Mouse (Mus musculus) liver, adult 2 months (tissue): ENCODE results near the gene Sh3bp5. TPM values are rescaled to one million over a fixed set of nuclear protein-coding genes. Genes with fewer than 3 reads are reported as not detected.

Experiments
- DNase-seq: peaks from one replicate; pipeline ENCODE4 v3.0.0-alpha.2; 2011; ENCODE audit warnings: low read depth, low spot score; ENCODE audit errors: extremely low read depth
- H3K27ac ChIP-seq: fragments of 200-500 bp; replicated peaks from 2 replicates; pipeline ENCODE4 v1.5.1; 2012; ENCODE audit warnings: low read depth, mild to moderate bottlenecking, control low read depth, inconsistent platforms, low read length; ENCODE audit not compliant: insufficient read depth
- H3K27me3 ChIP-seq: fragments of 200-500 bp; 2 replicates; pipeline ENCODE4 v1.6.1; 2012; ENCODE audit warnings: mild to moderate bottlenecking, moderate library complexity, low read length, inconsistent platforms; ENCODE audit not compliant: control insufficient read depth, insufficient read depth
- H3K36me3 ChIP-seq: fragments of 200-500 bp; 2 replicates; pipeline ENCODE4 v1.6.1; 2012; ENCODE audit warnings: low read length, inconsistent platforms; ENCODE audit not compliant: control insufficient read depth, insufficient read depth
- H3K4me1 ChIP-seq: fragments of 200-500 bp; 2 replicates; pipeline ENCODE4 v1.6.1; 2011; ENCODE audit warnings: low read length; ENCODE audit not compliant: control insufficient read depth, insufficient read depth
- H3K4me3 ChIP-seq: fragments of 200-500 bp; 2 replicates; pipeline ENCODE4 v1.5.1; 2011; ENCODE audit warnings: low read depth, mild to moderate bottlenecking, control low read depth, low read length, moderate library complexity; ENCODE audit not compliant: insufficient read depth
- H3K79me2 ChIP-seq: fragments of 200-500 bp; 2 replicates; pipeline ENCODE4 v1.6.1; 2012; ENCODE audit warnings: inconsistent platforms, mild to moderate bottlenecking, low read length, moderate library complexity; ENCODE audit not compliant: control insufficient read depth, insufficient read depth
- H3K9ac ChIP-seq: fragments of 200-500 bp; 2 replicates; pipeline ENCODE4 v1.6.1; 2012; ENCODE audit warnings: low read depth, mild to moderate bottlenecking, control low read depth, inconsistent platforms, low read length
- CTCF ChIP-seq: fragments of 200-500 bp; IDR thresholded peaks from 2 replicates; pipeline ENCODE4 v1.5.1; 2011; ENCODE audit warnings: low read depth, low read length, control low read depth
- POLR2A ChIP-seq: fragments of 200-500 bp; IDR thresholded peaks from 2 replicates; pipeline ENCODE4 v1.6.1; 2011; ENCODE audit warnings: low read length, control low read depth; ENCODE audit not compliant: insufficient read depth; ENCODE audit errors: extremely low read depth
- whole genome bisulfite sequencing: fragments of 180-500 bp; shearing (Covaris S2); methylation state at CpG from one replicate; pipeline ENCODE4 v1.1.7; 2018; 5-methylcytosine and 5-hydroxymethylcytosine counted together
- polyA plus RNA-seq: library from polyadenylated mRNA; depleted of rRNA; stranded (reverse); fragments of >200 nt; gene quantifications from 2 replicates; pipeline ENCODE4 v1.2.3, GENCODE M21; 2012
- total RNA-seq: library from RNA; depleted of rRNA; stranded (reverse); fragments of >200 nt; gene quantifications from 2 replicates; pipeline ENCODE4 v1.2.3, GENCODE M21; 2014

Sh3bp5 gene
- total and polyA plus RNA-seq, 2 experiments = 22.6 to 37.1 TPM

DNA sequence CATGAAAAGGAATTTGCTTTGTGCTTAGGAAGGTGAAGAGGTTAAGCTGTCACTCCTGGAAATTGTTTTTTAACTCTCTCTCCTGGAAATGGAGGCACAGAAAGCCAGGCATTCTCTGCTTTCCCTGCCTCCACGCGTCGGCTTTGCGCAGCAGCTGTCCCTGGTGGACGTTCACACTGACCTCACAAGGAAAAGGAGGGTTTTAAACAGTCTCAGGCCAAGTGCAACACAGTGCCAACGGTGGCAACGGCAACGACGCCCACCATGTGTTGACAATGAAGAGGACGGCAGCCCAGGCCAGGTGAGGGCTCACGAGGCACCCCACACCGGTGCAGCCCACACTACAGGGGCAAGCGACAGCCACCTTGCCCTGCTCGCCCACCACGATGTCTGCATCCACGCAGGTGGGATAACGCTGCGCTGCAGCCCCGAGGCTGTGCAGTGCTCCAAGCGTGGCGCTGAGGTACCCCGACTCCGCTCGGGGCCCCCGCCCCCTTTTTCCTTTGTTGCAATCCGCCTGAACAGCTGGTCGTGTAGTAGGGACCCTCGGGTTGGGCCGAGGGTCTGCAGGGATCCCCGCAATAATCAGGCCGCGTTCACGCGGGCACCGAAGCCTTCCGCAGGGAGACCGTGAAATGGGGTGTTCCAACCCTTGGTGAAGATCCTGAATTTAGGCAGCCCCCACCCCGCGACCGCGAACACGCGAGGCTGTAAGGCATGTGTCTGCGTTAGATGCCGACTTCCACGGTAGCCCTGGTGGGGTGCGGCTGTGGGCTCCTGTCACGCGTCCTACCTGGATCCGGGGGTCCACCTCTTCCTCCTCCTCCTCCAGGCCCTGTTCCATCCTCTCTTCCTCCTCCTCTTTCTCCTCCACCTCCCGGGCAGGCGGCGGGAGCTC lies 611 bp downstream of the Sh3bp5 start:
- DNase-seq = peak; percentile 56
- WGBS = under 1% methylated on average over 53 of the region's 53 CpGs
- Histone ChIP-seq H3K4me1 (peaks cover 27% of the 10 kb centered on the region), H3K4me3 (peak overlapping the region; percentile 60), H3K27me3 (no peaks in the 10 kb centered on the region), H3K79me2 (peaks cover 12% of the 10 kb centered on the region; the same call in 1 of the 2 replicates), H3K36me3 (no peaks in the 10 kb centered on the region), H3K27ac (peak overlapping the region; percentile 72), H3K9ac (peak overlapping the region; percentile 94)
- peak; percentile 31; the same call in 1 of the 2 replicates for TF ChIP-seq POLR2A
- peak; percentile 39 for TF ChIP-seq CTCF

DNA sequence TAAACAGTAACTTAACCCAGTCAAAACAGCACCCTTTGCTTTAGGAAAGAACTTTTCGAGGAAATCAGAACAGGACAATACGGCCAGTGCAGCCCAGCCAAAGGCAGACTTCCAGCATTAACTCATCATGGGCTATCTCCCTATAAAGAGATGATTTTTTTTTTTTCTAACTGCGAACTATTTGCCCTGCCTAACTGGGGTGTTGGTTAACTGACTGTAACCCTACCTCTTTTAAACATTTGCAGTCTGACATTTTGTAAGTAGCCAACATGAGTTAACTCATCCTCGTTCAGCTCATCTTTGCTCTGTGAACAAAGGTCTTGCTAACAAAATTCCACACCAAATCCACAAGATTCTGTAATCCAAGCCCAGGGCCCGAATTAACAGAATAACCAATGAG lies 1.5 kb downstream of the Sh3bp5 start:
- Histone ChIP-seq H3K9ac (peak overlapping the region; percentile 45), H3K79me2 (peaks cover 12% of the 10 kb centered on the region; the same call in 1 of the 2 replicates), H3K27ac (peak overlapping the region; percentile 97), H3K36me3 (no peaks in the 10 kb centered on the region; the same call in 1 of the 2 replicates), H3K4me3 (peak overlapping the region; percentile 60; the same call in 1 of the 2 replicates), H3K4me1 (peaks cover 31% of the 10 kb centered on the region), H3K27me3 (no peaks in the 10 kb centered on the region)
- 6% methylated on average over 5 of the region's 5 CpGs for WGBS
- TF ChIP-seq POLR2A (no peak), CTCF (no peak)
- peak; percentile 94 for DNase-seq

DNA sequence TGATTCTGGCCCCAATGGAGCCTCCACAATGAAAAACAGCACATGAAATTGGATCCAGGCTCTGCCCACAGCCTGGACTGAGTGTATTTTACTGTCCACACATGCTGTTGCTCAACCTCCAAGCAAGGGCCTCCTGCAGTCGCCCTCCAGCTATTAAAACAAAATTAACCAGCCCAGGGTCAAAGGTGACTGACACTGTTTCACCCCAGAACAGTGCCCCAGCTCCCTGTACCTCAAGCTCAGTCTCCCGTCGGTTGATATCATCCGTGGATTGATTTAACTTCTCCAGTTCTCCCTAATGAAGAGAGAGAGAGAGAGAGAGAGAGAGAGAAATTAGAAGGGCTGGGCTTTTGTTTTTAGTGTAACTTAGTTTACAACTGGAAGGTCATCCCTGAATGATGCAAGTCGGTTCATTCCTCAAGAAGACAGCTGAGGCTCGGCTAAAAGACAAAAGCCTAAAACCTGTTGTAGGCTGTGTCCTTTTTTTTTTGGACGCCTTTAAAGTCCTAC lies 2.0 kb downstream of the Sh3bp5 start:
- H3K79me2 ChIP-seq = peaks cover 12% of the 10 kb centered on the region; the same call in 1 of the 2 replicates
- no peaks in the 10 kb centered on the region; the same call in 1 of the 2 replicates for H3K36me3 ChIP-seq
- H3K9ac ChIP-seq = no peak overlapping the region
- TF ChIP-seq CTCF (no peak), POLR2A (no peak)
- H3K27me3 ChIP-seq = no peaks in the 10 kb centered on the region
- peaks cover 36% of the 10 kb centered on the region for H3K4me1 ChIP-seq
- H3K4me3 ChIP-seq = peak overlapping the region; percentile 22; the same call in 1 of the 2 replicates
- H3K27ac ChIP-seq = peak overlapping the region; percentile 97
- DNase-seq = peak; percentile 99
- 5% methylated on average over 7 of the region's 7 CpGs for WGBS

DNA sequence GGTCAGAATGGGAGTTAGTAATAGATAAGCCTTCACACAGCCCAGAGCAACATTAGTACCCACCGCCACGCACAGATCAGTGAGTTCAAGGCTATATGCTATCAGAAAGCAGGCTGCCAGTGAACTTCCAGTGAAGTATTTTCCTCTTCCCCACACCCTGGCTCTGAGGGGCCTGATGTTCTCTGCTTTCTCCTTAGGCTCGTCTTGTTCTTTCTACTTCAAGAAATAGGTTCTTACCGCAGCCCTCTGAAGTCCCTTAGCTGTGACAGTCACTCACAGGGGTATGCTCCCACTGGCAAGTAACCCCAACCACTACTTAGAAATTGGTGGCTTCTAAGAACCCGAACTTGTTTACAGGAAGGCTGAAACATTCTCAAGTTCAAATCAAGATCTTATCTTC lies 2.8 kb downstream of the Sh3bp5 start:
- no peak overlapping the region for H3K4me3 ChIP-seq

DNA sequence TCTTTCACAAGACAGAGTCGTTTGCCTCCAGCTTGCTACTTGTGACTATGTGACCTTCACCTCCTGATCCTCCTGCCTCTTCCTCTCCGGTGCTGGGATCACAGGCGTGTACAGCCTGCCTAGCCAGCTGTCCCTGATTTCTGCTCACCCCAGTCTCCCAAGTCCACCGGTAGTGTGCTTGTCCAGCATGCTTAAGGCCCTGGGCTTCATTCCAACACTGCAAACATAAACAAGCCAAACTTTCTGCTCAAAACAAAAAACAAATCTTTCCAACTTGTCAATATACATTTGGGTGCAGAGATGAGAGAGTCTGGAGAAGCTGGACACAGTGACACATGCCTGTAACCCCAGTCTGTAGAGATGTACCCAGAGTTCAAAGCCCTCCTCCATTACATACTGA lies 3.5 kb downstream of the Sh3bp5 start:
- no peak for TF ChIP-seq POLR2A
- no peak for TF ChIP-seq CTCF
- peak; percentile 88 for DNase-seq
- H3K79me2 ChIP-seq = peaks cover 12% of the 10 kb centered on the region; the same call in 1 of the 2 replicates
- H3K4me3 ChIP-seq = no peak overlapping the region
- no peaks in the 10 kb centered on the region for H3K27me3 ChIP-seq
- H3K4me1 ChIP-seq = peaks cover 49% of the 10 kb centered on the region
- H3K27ac ChIP-seq = peak overlapping the region; percentile 97
- peaks cover 2% of the 10 kb centered on the region; the same call in 1 of the 2 replicates for H3K36me3 ChIP-seq
- 0% methylated on average over 4 of the region's 4 CpGs for WGBS
- H3K9ac ChIP-seq = peak overlapping the region; percentile 20

More for the DNA sequence above, 2.8 kb downstream of the Sh3bp5 start:
- DNase-seq = peak; percentile 46
- peak overlapping the region; percentile 37 for H3K9ac ChIP-seq
- H3K27ac ChIP-seq = peak overlapping the region; percentile 97
- H3K36me3 ChIP-seq = no peaks in the 10 kb centered on the region; the same call in 1 of the 2 replicates
- peaks cover 12% of the 10 kb centered on the region; the same call in 1 of the 2 replicates for H3K79me2 ChIP-seq
- no peaks in the 10 kb centered on the region for H3K27me3 ChIP-seq
- WGBS = 13% methylated on average over 5 of the region's 5 CpGs
- TF ChIP-seq CTCF (no peak), POLR2A (no peak)
- peaks cover 43% of the 10 kb centered on the region for H3K4me1 ChIP-seq
